Mouse (Mus musculus) adrenal gland, postnatal 4 days (tissue): ENCODE measurements around the gene Prl7d1. TPM values are rescaled to one million over a fixed set of nuclear protein-coding genes. Genes with fewer than 3 reads are reported as not detected.
"Not testable (repeated sequence)": the region's sequence is repeated elsewhere in the genome, so short reads cannot be mapped to it uniquely, and the experiment has no call there.

ENCODE experiments used
- DNase-seq, 2 experiments: peaks; one replicate each; pipeline ENCODE4 v3.0.0; 2021 to 2022; ENCODE audit warnings: low spot score in 2 of 2, mixed read lengths in 2 of 2
- long read RNA-seq, 2 experiments: library from polyadenylated mRNA; stranded (forward); transcript quantifications; one replicate each; pipeline ENCODE4 v2.0.0; 2021
- total RNA-seq, 2 experiments: library from RNA; stranded (reverse); gene quantifications; 2 replicates each; pipeline ENCODE4 v1.2.3; 2021

Gene Prl7d1
- total RNA-seq, result not detected
- long read RNA-seq, experiment 1, result 0 reads
- long read RNA-seq, experiment 2, result 0 reads

- no peak for DNase-seq
Measured at GRCm38 (mm10) chr13:27716636-27717035, at the start of gene Prl7d1. TSS of gene Prl7d1 (minus strand) at chr13:27716736.

DNA sequence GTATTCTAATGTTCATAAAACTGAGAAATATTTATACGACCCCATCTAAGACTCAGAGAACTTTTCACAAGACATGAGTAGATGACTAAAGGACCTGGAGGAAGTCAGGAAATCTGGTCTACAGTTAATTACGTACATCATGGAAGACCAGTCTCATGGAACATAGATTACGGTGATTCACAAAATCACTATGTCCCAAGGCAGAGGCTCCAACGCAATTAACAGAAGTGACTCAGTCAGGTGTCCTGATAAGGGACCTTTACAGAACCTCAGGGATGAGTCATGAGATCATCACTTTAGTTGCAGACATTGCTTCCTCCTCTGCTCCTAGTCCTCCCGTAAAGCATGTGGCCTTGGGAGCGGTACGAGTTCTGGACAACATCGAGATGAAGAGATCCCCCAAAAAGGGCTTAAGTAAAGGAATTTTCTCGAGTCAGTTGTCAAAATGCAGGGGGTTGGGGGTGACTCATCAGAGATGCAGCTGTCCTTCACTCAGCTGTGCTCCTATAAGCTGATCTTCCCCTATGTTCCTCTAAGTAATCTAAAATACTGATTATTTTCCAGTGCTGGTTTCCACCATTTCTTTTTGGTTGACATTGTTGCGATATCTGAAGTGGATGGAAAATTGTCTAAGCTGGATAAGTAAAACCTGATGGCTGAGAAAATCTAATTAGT lies 18.1 kb upstream of the Prl7d1 start:
- no peak for DNase-seq

- not testable (repeated sequence) for DNase-seq
Measured at GRCm38 (mm10) chr13:27730286-27730959, 13.9 kb upstream of the Prl7d1 start.

DNA sequence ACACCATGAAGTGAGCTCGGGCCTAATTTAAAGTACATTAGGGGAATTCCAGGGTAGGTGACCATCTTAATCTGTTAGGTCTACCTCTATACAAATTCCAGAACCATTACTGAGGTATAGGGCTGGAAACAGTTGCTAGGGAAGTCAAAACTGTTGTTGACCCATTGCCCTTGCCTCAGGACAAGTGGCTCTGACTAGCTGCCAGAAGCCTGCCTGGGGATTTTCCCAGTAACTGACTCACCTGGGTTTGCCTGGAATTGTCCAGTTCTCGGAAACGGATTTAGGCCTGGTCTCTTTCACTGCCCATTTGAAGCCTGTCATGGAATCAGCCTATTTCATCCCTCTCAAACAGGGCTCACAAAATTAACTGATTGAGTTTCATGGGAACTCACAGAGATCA lies 8.5 kb upstream of the Prl7d1 start:
- DNase-seq, result not testable (repeated sequence)

- no peak for DNase-seq
Measured at GRCm38 (mm10) chr13:27706521-27706920, 10.0 kb downstream of the Prl7d1 start.

DNA sequence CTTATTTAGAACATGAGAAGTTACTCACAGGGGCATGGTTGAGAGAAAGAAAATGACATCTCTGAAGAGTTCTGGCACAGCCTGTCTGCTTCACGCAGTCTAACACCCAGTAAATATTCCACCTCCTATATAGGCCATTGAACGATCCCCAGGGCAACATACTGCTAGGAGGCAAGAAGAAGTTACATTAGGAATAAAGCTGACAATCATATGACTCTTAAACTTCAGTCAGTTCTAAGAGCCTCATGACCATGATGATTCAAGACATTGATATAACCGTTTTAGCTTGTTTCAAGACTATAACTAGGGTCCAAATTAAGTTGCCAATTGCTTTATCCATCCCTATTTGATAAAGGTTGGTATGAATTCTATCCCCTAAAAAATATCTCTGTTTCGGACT lies 48.6 kb downstream of the Prl7d1 start, which contains the start of gene Prl7a2:
TSS of gene Prl7a2 (minus strand) at position 101 of the 400 bp plus-strand sequence.
- no peak for DNase-seq

DNA sequence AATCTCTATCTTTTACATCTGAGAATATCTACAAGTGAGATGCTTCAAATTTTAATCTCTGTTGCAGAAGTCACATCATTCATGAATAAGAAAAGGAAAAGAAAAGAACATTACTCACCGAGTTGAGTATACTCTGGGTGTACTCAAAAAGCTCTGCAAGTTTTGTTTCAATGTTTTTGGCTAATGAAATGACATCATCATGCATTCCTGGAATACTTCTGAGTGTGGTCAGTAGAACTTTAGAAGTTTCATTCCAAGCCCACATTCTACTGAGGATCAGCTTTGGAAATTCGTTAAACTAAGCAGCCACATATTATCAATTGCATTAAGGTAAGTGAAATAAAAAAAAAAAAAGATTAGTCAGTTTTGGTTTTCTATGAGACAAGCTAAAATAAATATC lies 55.8 kb downstream of the Prl7d1 start:
- DNase-seq, result no peak

Other genes starting within 250 kb of the Prl7d1 start
- gene Prl8a8, start 203.5 kb downstream of the Prl7d1 start, total RNA-seq, result not detected
- gene Prl8a9, start 152.1 kb downstream of the Prl7d1 start, total RNA-seq, result not detected
- not detected for gene Prl8a1, start 134.6 kb downstream of the Prl7d1 start, total RNA-seq
- gene Prl7b1, start 106.2 kb downstream of the Prl7d1 start, total RNA-seq, result not detected
- not detected for gene Prl7a1, start 74.2 kb downstream of the Prl7d1 start, total RNA-seq
- not detected for gene Prl7a2, start 48.7 kb downstream of the Prl7d1 start, total RNA-seq
- not detected for gene Prl7c1, start 64.1 kb upstream of the Prl7d1 start, total RNA-seq
- not detected for gene Prl2a1, start 84.9 kb upstream of the Prl7d1 start, total RNA-seq
- not detected for gene Prl2c1, start 132.6 kb upstream of the Prl7d1 start, total RNA-seq